10 mouse cellular contexts compared by ENCODE assay signal in genomic region chr17:24720616-24721015, GRCm38 (mm10). TPM values are rescaled to one million over a fixed set of nuclear protein-coding genes. Genes with fewer than 3 reads are reported as not detected.
DNase-seq lines count a peak whose midpoint lies in the region; ATAC-seq and TF ChIP-seq lines count a peak whose summit lies in the region.
"Not testable (repeated sequence)": the region's sequence is repeated elsewhere in the genome, so short reads cannot be mapped to it uniquely, and the experiment has no call there.
"Had no signal": no experiment of that assay in that cellular context is flagged by ENCODE, and none has a peak within 500 bp of the region (broad histone marks: within the 10 kb centered on the region; RNA-seq: fewer than 3 reads in every experiment).

No protein-coding gene starts in this region.

- H3K4me2 ChIP-seq in forebrain, embryonic 14.5 days (ENCODE audit: low read length): peak overlapping the region; percentile 79
- H3K4me2 ChIP-seq in heart, postnatal 0 days (ENCODE audit: low read depth, low read length): peak overlapping the region; percentile 63
- peak overlapping the region; percentile 80 for H3K4me2 ChIP-seq in liver, embryonic 11.5 days
- H3K4me2 ChIP-seq in midbrain, embryonic 11.5 days: peak overlapping the region; percentile 88

- not testable (repeated sequence) for TF ChIP-seq CTCF in C2C12 (IDR thresholded peaks at IDR 0.05; ENCODE audit: control insufficient read depth, insufficient read depth, insufficient read length); heart, postnatal 0 days (IDR thresholded peaks at IDR 0.05; ENCODE audit: low read depth); small intestine, adult 2 months (IDR thresholded peaks at IDR 0.05; ENCODE audit: extremely low read depth, insufficient read length, insufficient replicate concordance, low read depth, low read length)

- not testable (repeated sequence) for ATAC-seq in forebrain, embryonic 14.5 days; heart, postnatal 0 days (ENCODE audit: insufficient read depth, low read depth); liver, embryonic 11.5 days (replicated peaks; ENCODE audit: low FRiP score); midbrain, embryonic 11.5 days (ENCODE audit: low FRiP score)

- under 1% methylated on average over 11 of the region's 11 CpGs for WGBS in forebrain, embryonic 14.5 days
- WGBS in heart, postnatal 0 days: 3% methylated on average over 10 of the region's 11 CpGs
- WGBS in liver, embryonic 11.5 days: 2% methylated on average over 11 of the region's 11 CpGs
- WGBS in midbrain, embryonic 11.5 days: 2% methylated on average over 11 of the region's 11 CpGs
- WGBS in small intestine, adult 2 months: 1% methylated on average over 11 of the region's 11 CpGs

- not testable (repeated sequence) for TF ChIP-seq EP300 in heart, postnatal 0 days (IDR thresholded peaks at IDR 0.05; ENCODE audit: low read depth)

- H3K9me3 ChIP-seq in forebrain, embryonic 14.5 days (replicated peaks; ENCODE audit: control insufficient read depth, low read length); heart, postnatal 0 days (replicated peaks; ENCODE audit: control insufficient read depth, low read length); liver, embryonic 11.5 days (ENCODE audit: control insufficient read depth, low read length); midbrain, embryonic 11.5 days (ENCODE audit: control insufficient read depth, low read length): not testable (repeated sequence)

- H3K4me3 ChIP-seq in C2C12 (ENCODE audit: insufficient read depth, poor library complexity, severe bottlenecking): peak overlapping the region; percentile 68
- H3K4me3 ChIP-seq in forebrain, embryonic 14.5 days (ENCODE audit: low read depth, low read length): peak overlapping the region; percentile 64
- H3K4me3 ChIP-seq in heart, postnatal 0 days (ENCODE audit: low read depth, low read length): peak overlapping the region; percentile 79
- peak overlapping the region; percentile 81 for H3K4me3 ChIP-seq in liver, embryonic 11.5 days (ENCODE audit: low read depth, low read length)
- H3K4me3 ChIP-seq in midbrain, embryonic 11.5 days (ENCODE audit: low read depth, low read length): peak overlapping the region; percentile 88
- H3K4me3 ChIP-seq in small intestine, adult 2 months (ENCODE audit: low read depth, low read length): peak overlapping the region; percentile 68

- H3K27ac ChIP-seq in forebrain, embryonic 14.5 days (ENCODE audit: low read depth, low read length); midbrain, embryonic 11.5 days (ENCODE audit: low read depth, low read length): not testable (repeated sequence)
- peak overlapping the region; percentile 92 for H3K27ac ChIP-seq in heart, postnatal 0 days (ENCODE audit: low read depth)
- peak overlapping the region; percentile 80 for H3K27ac ChIP-seq in liver, embryonic 11.5 days (ENCODE audit: low read depth, low read length)
- H3K27ac ChIP-seq in small intestine, adult 2 months (ENCODE audit: insufficient read depth, low read depth, low read length): peak overlapping the region; percentile 39

- H3K79me2 ChIP-seq in C2C12 (ENCODE audit: control insufficient read depth, insufficient read depth): peaks cover 65% of the 10 kb centered on the region

- peak; percentile 31 for DNase-seq in cerebellum, adult 9-11 months
- not testable (repeated sequence) for DNase-seq in forebrain, embryonic 14.5 days (ENCODE audit: low spot score); heart, postnatal 0 days (ENCODE audit: low spot score); liver, embryonic 11.5 days (ENCODE audit: low spot score)
- peak; percentile 46 for DNase-seq in kidney, adult 9 months
- peak; percentile 86 for DNase-seq in midbrain, embryonic 11.5 days (ENCODE audit: low spot score, missing footprints)

- peaks cover 20% of the 10 kb centered on the region for H3K4me1 ChIP-seq in forebrain, embryonic 14.5 days (ENCODE audit: control insufficient read depth, insufficient read depth, low read length)
- H3K4me1 ChIP-seq in heart, postnatal 0 days (ENCODE audit: control insufficient read depth, insufficient read depth): peaks cover 20% of the 10 kb centered on the region; the same call in 1 of the 2 replicates
- peaks cover 18% of the 10 kb centered on the region for H3K4me1 ChIP-seq in liver, embryonic 11.5 days (replicated peaks; ENCODE audit: control insufficient read depth, insufficient read depth, low read length)
- H3K4me1 ChIP-seq in midbrain, embryonic 11.5 days (ENCODE audit: control insufficient read depth, insufficient read depth, low read length): peaks cover 15% of the 10 kb centered on the region
- not testable (repeated sequence) for H3K4me1 ChIP-seq in small intestine, adult 2 months (ENCODE audit: control insufficient read depth, insufficient read depth, insufficient read length, low read length)

- peaks cover 24% of the 10 kb centered on the region for H3K79me3 ChIP-seq in C2C12 (ENCODE audit: low read depth)

- H3K36me3 ChIP-seq in C2C12 (ENCODE audit: control insufficient read depth, insufficient read depth): peaks cover 31% of the 10 kb centered on the region
- peaks cover 36% of the 10 kb centered on the region for H3K36me3 ChIP-seq in forebrain, embryonic 14.5 days (ENCODE audit: control insufficient read depth, insufficient read depth, low read length)
- H3K36me3 ChIP-seq in heart, postnatal 0 days (replicated peaks; ENCODE audit: control insufficient read depth, insufficient read depth, low read length): peaks cover 16% of the 10 kb centered on the region
- H3K36me3 ChIP-seq in liver, embryonic 11.5 days (ENCODE audit: control insufficient read depth, insufficient read depth, low read length): peaks cover 17% of the 10 kb centered on the region
- peaks cover 11% of the 10 kb centered on the region for H3K36me3 ChIP-seq in midbrain, embryonic 11.5 days (ENCODE audit: control insufficient read depth, insufficient read depth, low read length)
- H3K36me3 ChIP-seq in small intestine, adult 2 months (ENCODE audit: control insufficient read depth, insufficient read depth, low read length): peaks cover 15% of the 10 kb centered on the region

- H3K27me3 ChIP-seq in C2C12 (ENCODE audit: control insufficient read depth, insufficient read depth, insufficient read length); forebrain, embryonic 14.5 days (replicated peaks; ENCODE audit: control insufficient read depth, insufficient read depth, low read length); heart, postnatal 0 days (ENCODE audit: control insufficient read depth, insufficient read depth, low read length); liver, embryonic 11.5 days (replicated peaks; ENCODE audit: control insufficient read depth, insufficient read depth, low read length); midbrain, embryonic 11.5 days (ENCODE audit: control insufficient read depth, insufficient read depth, low read length); small intestine, adult 2 months (ENCODE audit: control insufficient read depth, insufficient read depth, low read length): not testable (repeated sequence)

- peak overlapping the region; percentile 96 for H3ac ChIP-seq in C2C12 (ENCODE audit: control insufficient read depth, insufficient read length, low read depth)

- peak overlapping the region; percentile 83 for H3K9ac ChIP-seq in forebrain, embryonic 14.5 days (ENCODE audit: low read length)
- H3K9ac ChIP-seq in heart, postnatal 0 days (replicated peaks; ENCODE audit: low read depth, low read length): peak overlapping the region; percentile 83
- peak overlapping the region; percentile 96 for H3K9ac ChIP-seq in liver, embryonic 11.5 days (ENCODE audit: low read depth, low read length)
- peak overlapping the region; percentile 82 for H3K9ac ChIP-seq in midbrain, embryonic 11.5 days (ENCODE audit: low read length)

- TF ChIP-seq POLR2A in small intestine, adult 2 months (IDR thresholded peaks at IDR 0.05; ENCODE audit: low read depth, low read length): not testable (repeated sequence)

RNA-seq across cellular contexts. Expression of gene Rps2, which starts 2.7 kb away (rescaled TPM):
- 381 TPM for polyA plus RNA-seq in C2C12 (2012; fragmentation: generic; extraction: Trizol)
- polyA plus RNA-seq in forebrain, embryonic 14.5 days (2014; fragmentation: Nextera tagmentation; extraction: Ambion mirVana): 888 and 1,063 TPM in 2 replicates
- 2,967 and 2,982 TPM in 2 replicates for total RNA-seq in heart, postnatal 0 days (2014; rRNA removed; ENCODE audit: low replicate concordance)
- 722 and 767 TPM in 2 replicates for polyA plus RNA-seq in heart, postnatal 0 days (2015; fragmentation: Nextera tagmentation; extraction: Ambion mirVana)
- 2,083 and 2,225 TPM in 2 replicates for polyA plus RNA-seq in liver, embryonic 11.5 days (2014; fragmentation: Nextera tagmentation; extraction: Ambion mirVana)
- polyA plus RNA-seq in midbrain, embryonic 11.5 days (2014; fragmentation: Nextera tagmentation; extraction: Ambion mirVana): 1,270 and 1,392 TPM in 2 replicates
- polyA plus RNA-seq in small intestine, adult 2 months (2012; rRNA removed): 1,627 and 2,207 TPM in 2 replicates

RNA-seq across cellular contexts. Expression of gene Rnf151, which starts 2.8 kb away (rescaled TPM):
- 1.8 TPM for polyA plus RNA-seq in C2C12 (2012; fragmentation: generic; extraction: Trizol)
- polyA plus RNA-seq in forebrain, embryonic 14.5 days (2014; fragmentation: Nextera tagmentation; extraction: Ambion mirVana): not detected in 2 replicates
- total RNA-seq in heart, postnatal 0 days (2014; rRNA removed; ENCODE audit: low replicate concordance): 6.5 TPM in 1 of 2 replicates, not detected in the other
- not detected in 2 replicates for polyA plus RNA-seq in heart, postnatal 0 days (2015; fragmentation: Nextera tagmentation; extraction: Ambion mirVana)
- polyA plus RNA-seq in liver, embryonic 11.5 days (2014; fragmentation: Nextera tagmentation; extraction: Ambion mirVana): 0.25 and 0.27 TPM in 2 replicates
- polyA plus RNA-seq in midbrain, embryonic 11.5 days (2014; fragmentation: Nextera tagmentation; extraction: Ambion mirVana): 0.22 TPM in 1 of 2 replicates, not detected in the other
- polyA plus RNA-seq in small intestine, adult 2 months (2012; rRNA removed): 0.19 TPM in 1 of 2 replicates, not detected in the other
- total RNA-seq: adrenal gland, postnatal 4 days; megakaryocyte, adult 5-6 weeks had no signal

RNA-seq across cellular contexts. Expression of gene Ndufb10, which starts 3.7 kb away (rescaled TPM):
- 343 TPM for polyA plus RNA-seq in C2C12 (2012; fragmentation: generic; extraction: Trizol)
- 301 and 312 TPM in 2 replicates for polyA plus RNA-seq in forebrain, embryonic 14.5 days (2014; fragmentation: Nextera tagmentation; extraction: Ambion mirVana)
- total RNA-seq in heart, postnatal 0 days (2014; rRNA removed; ENCODE audit: low replicate concordance): 434 and 667 TPM in 2 replicates
- 1,293 and 1,354 TPM in 2 replicates for polyA plus RNA-seq in heart, postnatal 0 days (2015; fragmentation: Nextera tagmentation; extraction: Ambion mirVana)
- 301 and 321 TPM in 2 replicates for polyA plus RNA-seq in liver, embryonic 11.5 days (2014; fragmentation: Nextera tagmentation; extraction: Ambion mirVana)
- 198 and 210 TPM in 2 replicates for polyA plus RNA-seq in midbrain, embryonic 11.5 days (2014; fragmentation: Nextera tagmentation; extraction: Ambion mirVana)
- 384 and 403 TPM in 2 replicates for polyA plus RNA-seq in small intestine, adult 2 months (2012; rRNA removed)

RNA-seq across cellular contexts. Expression of gene Rpl3l, which starts 7.0 kb away (rescaled TPM):
- polyA plus RNA-seq in C2C12 (2012; fragmentation: generic; extraction: Trizol): 0.06 TPM
- not detected in 2 replicates for polyA plus RNA-seq in forebrain, embryonic 14.5 days (2014; fragmentation: Nextera tagmentation; extraction: Ambion mirVana)
- 0.54 and 2.1 TPM in 2 replicates for total RNA-seq in heart, postnatal 0 days (2014; rRNA removed; ENCODE audit: low replicate concordance)
- polyA plus RNA-seq in heart, postnatal 0 days (2015; fragmentation: Nextera tagmentation; extraction: Ambion mirVana): 7.2 TPM in 2 replicates
- polyA plus RNA-seq in liver, embryonic 11.5 days (2014; fragmentation: Nextera tagmentation; extraction: Ambion mirVana): not detected in 2 replicates
- polyA plus RNA-seq in midbrain, embryonic 11.5 days (2014; fragmentation: Nextera tagmentation; extraction: Ambion mirVana): not detected in 2 replicates
- polyA plus RNA-seq in small intestine, adult 2 months (2012; rRNA removed): 0.11 and 0.19 TPM in 2 replicates

RNA-seq across cellular contexts. Expression of gene Tbl3, which starts 13.2 kb away (rescaled TPM):
- 83.8 TPM for polyA plus RNA-seq in C2C12 (2012; fragmentation: generic; extraction: Trizol)
- polyA plus RNA-seq in forebrain, embryonic 14.5 days (2014; fragmentation: Nextera tagmentation; extraction: Ambion mirVana): 85.3 and 86.1 TPM in 2 replicates
- 33.9 and 42.2 TPM in 2 replicates for total RNA-seq in heart, postnatal 0 days (2014; rRNA removed; ENCODE audit: low replicate concordance)
- 27.2 and 30.1 TPM in 2 replicates for polyA plus RNA-seq in heart, postnatal 0 days (2015; fragmentation: Nextera tagmentation; extraction: Ambion mirVana)
- polyA plus RNA-seq in liver, embryonic 11.5 days (2014; fragmentation: Nextera tagmentation; extraction: Ambion mirVana): 102 and 109 TPM in 2 replicates
- polyA plus RNA-seq in midbrain, embryonic 11.5 days (2014; fragmentation: Nextera tagmentation; extraction: Ambion mirVana): 91.0 and 97.5 TPM in 2 replicates
- polyA plus RNA-seq in small intestine, adult 2 months (2012; rRNA removed): 26.0 and 49.6 TPM in 2 replicates
